Mouse (Mus musculus) heart, embryonic 14.5 days (tissue): ENCODE measurements at regions not wholly inside any gene's neighbourhood (a gene's known extent, or its start where the extent isn't known, plus 50 kb on each side); places are given as distances from the start of the nearest gene placed in this dataset.

Experiments
- ATAC-seq: fragments of 200-750 bp; cut with Nextera tagmentation; 2 replicates; pipeline ENCODE4 v1.8.0; 2017; ENCODE audit warnings: low read depth, moderate TSS enrichment; ENCODE audit not compliant: insufficient number of reproducible peaks, insufficient read depth, low FRiP score
- H3K27ac ChIP-seq, 2 experiments: fragments of 200-500 bp in 1 of 2; fragments of 300-500 bp in 1 of 2; sonication (generic) in 1 of 2; replicated peaks in 1 of 2; 2 replicates each; pipeline ENCODE4 v1.5.1; 2012 to 2014; ENCODE audit warnings: low read depth in 2 of 2, low read length in 2 of 2, control low read depth in 1 of 2, mild to moderate bottlenecking in 1 of 2, mixed read lengths in 1 of 2; ENCODE audit not compliant: control insufficient read depth in 1 of 2, insufficient read depth in 1 of 2
- H3K27me3 ChIP-seq: fragments of 300-500 bp; sonication (generic); 2 replicates; pipeline ENCODE4 v1.6.1; 2014; ENCODE audit warnings: mild to moderate bottlenecking, low read length, control low read depth; ENCODE audit not compliant: control insufficient read depth, insufficient read depth
- H3K36me3 ChIP-seq: fragments of 300-500 bp; sonication (generic); 2 replicates; pipeline ENCODE4 v1.6.1; 2014; ENCODE audit warnings: mild to moderate bottlenecking, control low read depth, low read length, mixed read lengths; ENCODE audit not compliant: control insufficient read depth, insufficient read depth
- H3K4me1 ChIP-seq, 2 experiments: fragments of 200-500 bp in 1 of 2; fragments of 300-500 bp in 1 of 2; sonication (generic) in 1 of 2; 2 replicates each; pipeline ENCODE4 v1.6.1; 2012 to 2014; ENCODE audit warnings: low read length in 2 of 2, control low read depth in 1 of 2, mixed read lengths in 1 of 2; ENCODE audit not compliant: control insufficient read depth in 2 of 2, insufficient read depth in 2 of 2
- H3K4me2 ChIP-seq: fragments of 300-500 bp; sonication (generic); 2 replicates; pipeline ENCODE4 v1.6.1; 2014; ENCODE audit warnings: mild to moderate bottlenecking, low read length
- H3K4me3 ChIP-seq, 2 experiments: fragments of 200-500 bp in 1 of 2; fragments of 300-500 bp in 1 of 2; sonication (generic) in 1 of 2; 2 replicates each; pipeline ENCODE4 v1.5.1; 2012 to 2014; ENCODE audit warnings: low read length in 2 of 2, mild to moderate bottlenecking in 2 of 2, control low read depth in 1 of 2, low read depth in 1 of 2, moderate library complexity in 1 of 2; ENCODE audit not compliant: control insufficient read depth in 1 of 2, insufficient read depth in 1 of 2
- H3K9ac ChIP-seq: fragments of 300-500 bp; sonication (generic); 2 replicates; pipeline ENCODE4 v1.6.1; 2014; ENCODE audit warnings: mild to moderate bottlenecking, low read length
- H3K9me3 ChIP-seq: fragments of 300-500 bp; sonication (generic); 2 replicates; pipeline ENCODE4 v1.6.1; 2016; ENCODE audit warnings: low read length, control low read depth; ENCODE audit not compliant: control insufficient read depth
- WGBS: fragments of 180-500 bp; shearing (Covaris S2); extraction: QIAGEN DNeasy Blood & Tissue Kit; methylation state at CpG from one replicate; pipeline ENCODE4 v1.1.7; 2014; 5-methylcytosine and 5-hydroxymethylcytosine counted together

DNA sequence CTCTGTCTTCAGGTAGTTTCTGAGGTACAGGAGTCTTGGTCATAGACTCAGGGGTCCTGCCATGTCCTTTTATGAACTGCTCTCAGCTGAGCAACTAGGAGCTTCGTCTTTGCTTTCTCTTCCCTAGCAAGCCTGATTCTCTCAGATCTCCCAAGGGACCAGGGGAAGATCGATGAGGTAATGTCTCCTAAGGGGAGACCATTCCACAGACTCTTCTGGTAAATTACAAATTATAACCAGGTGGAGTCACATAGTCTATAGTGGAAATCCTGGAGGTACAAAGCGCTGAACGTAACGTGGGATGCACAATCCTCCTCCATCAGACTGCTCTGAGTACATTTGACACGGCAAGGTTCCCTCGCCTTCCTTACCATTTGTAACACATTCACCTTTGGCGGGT lies 88.7 kb upstream of the Mast4 start:
- Histone ChIP-seq H3K9me3 (no peaks in the 10 kb centered on the region), H3K36me3 (no peaks in the 10 kb centered on the region), H3K27me3 (no peaks in the 10 kb centered on the region), H3K4me1 (no peaks in the 10 kb centered on the region), H3K27ac (no peak overlapping the region), H3K4me3 (no peak overlapping the region), H3K4me2 (no peak overlapping the region), H3K9ac (no peak overlapping the region)
- WGBS, result 83% methylated on average over 8 of the region's 8 CpGs
- ATAC-seq, result no peak

DNA sequence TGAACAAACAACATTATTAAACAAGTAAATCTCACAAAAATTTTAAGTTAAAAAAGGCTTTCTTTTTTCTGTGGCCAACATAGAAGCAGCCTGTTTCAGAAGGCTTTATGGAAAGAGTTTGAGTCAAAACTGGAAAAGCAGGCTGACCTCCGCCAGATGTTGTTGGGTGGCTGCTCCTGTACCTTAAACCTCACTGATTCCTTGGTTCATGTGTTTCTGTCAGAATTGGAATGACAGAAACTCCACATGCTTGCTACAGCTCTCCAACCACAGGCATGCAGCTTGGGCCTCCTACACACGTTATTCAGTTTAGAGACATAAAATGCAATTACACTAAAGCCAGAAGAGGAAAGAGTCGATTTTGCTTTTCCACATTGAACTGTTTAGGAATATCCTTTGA lies 84.8 kb upstream of the Mast4 start:
- H3K9me3 ChIP-seq, result peaks cover 3% of the 10 kb centered on the region; the same call in 1 of the 2 replicates
- H3K9ac ChIP-seq, result no peak overlapping the region
- no peaks in the 10 kb centered on the region for H3K4me1 ChIP-seq
- no peaks in the 10 kb centered on the region for H3K36me3 ChIP-seq
- no peak for ATAC-seq
- no peak overlapping the region for H3K4me2 ChIP-seq
- 79% methylated on average over 3 of the region's 3 CpGs for WGBS
- no peaks in the 10 kb centered on the region for H3K27me3 ChIP-seq
- no peak overlapping the region for H3K27ac ChIP-seq
- no peak overlapping the region for H3K4me3 ChIP-seq

DNA sequence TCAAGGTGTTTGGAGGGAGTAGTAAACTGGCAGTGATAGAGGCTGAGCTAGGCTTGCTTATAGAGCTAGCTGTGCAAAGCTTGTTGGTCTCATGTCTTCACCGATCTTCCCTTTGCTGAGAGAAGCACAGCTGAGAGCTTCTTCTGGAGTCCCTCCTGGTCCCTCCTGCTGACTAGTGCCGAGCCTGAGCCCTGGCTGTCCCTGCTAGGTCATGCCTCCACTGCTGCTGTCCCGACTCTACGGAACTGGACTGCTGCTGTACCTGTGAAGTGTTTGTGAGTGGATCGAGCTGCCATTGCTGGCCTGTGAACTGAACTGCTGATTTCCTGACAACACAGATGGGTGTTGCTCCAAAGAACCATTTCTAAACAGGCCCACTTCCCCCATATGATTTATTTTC lies 83.0 kb upstream of the Mast4 start:
- H3K27ac ChIP-seq, result no peak overlapping the region
- H3K9ac ChIP-seq, result no peak overlapping the region
- WGBS, result 87% methylated on average over 5 of the region's 5 CpGs
- peaks cover 3% of the 10 kb centered on the region; the same call in 1 of the 2 replicates for H3K9me3 ChIP-seq
- H3K4me3 ChIP-seq, result no peak overlapping the region
- no peak overlapping the region for H3K4me2 ChIP-seq
- H3K4me1 ChIP-seq, result no peaks in the 10 kb centered on the region
- ATAC-seq, result no peak
- H3K27me3 ChIP-seq, result no peaks in the 10 kb centered on the region
- H3K36me3 ChIP-seq, result no peaks in the 10 kb centered on the region

DNA sequence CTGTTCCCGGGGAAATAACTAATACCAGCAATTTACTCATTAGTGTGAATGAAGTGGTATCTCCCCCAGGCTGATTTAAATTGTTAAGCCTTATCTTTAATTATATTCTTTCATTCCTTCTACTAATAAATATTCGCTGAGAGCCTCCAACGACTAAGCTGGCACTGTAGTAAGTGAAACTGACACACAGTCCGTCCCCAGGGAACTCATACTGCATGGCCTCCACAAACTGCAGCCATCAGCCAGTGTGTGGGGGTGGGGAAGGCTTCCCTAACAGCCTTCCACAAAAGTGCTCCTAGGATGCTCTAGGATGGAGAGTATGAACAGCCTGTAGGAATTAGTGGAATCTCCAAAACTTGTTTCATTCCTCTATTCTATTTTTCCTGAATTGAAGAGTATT lies 81.0 kb upstream of the Mast4 start:
- Histone ChIP-seq H3K4me1 (no peaks in the 10 kb centered on the region), H3K4me3 (no peak overlapping the region), H3K9ac (no peak overlapping the region), H3K4me2 (no peak overlapping the region), H3K27me3 (no peaks in the 10 kb centered on the region), H3K27ac (no peak overlapping the region), H3K36me3 (no peaks in the 10 kb centered on the region), H3K9me3 (peaks cover 3% of the 10 kb centered on the region; the same call in 1 of the 2 replicates)
- WGBS, result 73% methylated on average over 4 of the region's 4 CpGs
- ATAC-seq, result no peak

DNA sequence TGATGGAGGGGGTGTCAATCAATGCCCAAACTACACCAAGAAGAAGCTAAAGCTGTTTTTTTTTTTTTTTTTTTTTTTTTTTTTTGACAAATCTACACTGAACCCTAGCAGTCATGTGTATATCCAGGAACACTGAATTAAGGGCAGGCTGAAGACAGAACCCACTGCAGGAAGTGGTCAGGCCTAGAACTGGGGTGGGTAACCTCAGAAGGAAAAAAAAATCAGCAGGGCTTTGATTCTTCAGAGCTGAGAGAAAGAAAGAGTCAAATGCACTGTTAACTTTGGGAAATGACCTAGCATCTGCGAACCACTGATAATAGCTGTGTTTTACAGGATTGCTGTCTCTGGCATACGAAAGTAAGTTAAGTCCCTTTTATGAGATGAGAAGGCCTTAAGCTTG lies 78.3 kb upstream of the Mast4 start:
- H3K9me3 ChIP-seq, result peaks cover 3% of the 10 kb centered on the region; the same call in 1 of the 2 replicates
- 69% methylated on average over 2 of the region's 2 CpGs for WGBS
- H3K27ac ChIP-seq, result no peak overlapping the region
- H3K4me1 ChIP-seq, result no peaks in the 10 kb centered on the region
- H3K27me3 ChIP-seq, result no peaks in the 10 kb centered on the region
- no peak overlapping the region for H3K9ac ChIP-seq
- no peak overlapping the region for H3K4me3 ChIP-seq
- no peak overlapping the region for H3K4me2 ChIP-seq
- H3K36me3 ChIP-seq, result no peaks in the 10 kb centered on the region
- ATAC-seq, result no peak

DNA sequence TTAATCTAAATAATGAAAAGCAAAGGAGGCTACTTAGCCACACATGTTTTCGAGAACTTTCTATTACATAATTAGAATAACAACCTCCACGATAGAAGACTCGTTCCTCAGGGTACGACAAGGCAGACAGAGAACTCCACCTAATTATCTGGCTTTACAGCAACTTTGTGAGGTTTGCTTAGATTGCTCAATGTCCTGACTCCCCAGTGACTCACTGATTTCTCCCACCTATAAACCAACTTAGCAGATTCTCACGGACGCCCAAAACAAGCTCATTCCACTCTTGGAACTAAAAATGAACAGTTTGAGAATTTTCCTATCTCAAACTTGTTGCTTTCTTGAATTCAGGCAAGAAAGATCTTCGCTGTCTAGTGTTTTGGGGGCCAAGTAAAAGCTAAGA lies 75.0 kb upstream of the Mast4 start:
- H3K36me3 ChIP-seq, result no peaks in the 10 kb centered on the region
- 66% methylated on average over 7 of the region's 7 CpGs for WGBS
- no peak overlapping the region for H3K4me2 ChIP-seq
- H3K9me3 ChIP-seq, result no peaks in the 10 kb centered on the region
- no peak for ATAC-seq
- H3K27me3 ChIP-seq, result no peaks in the 10 kb centered on the region
- no peak overlapping the region for H3K9ac ChIP-seq
- H3K4me1 ChIP-seq, result no peaks in the 10 kb centered on the region
- no peak overlapping the region for H3K4me3 ChIP-seq
- no peak overlapping the region for H3K27ac ChIP-seq

DNA sequence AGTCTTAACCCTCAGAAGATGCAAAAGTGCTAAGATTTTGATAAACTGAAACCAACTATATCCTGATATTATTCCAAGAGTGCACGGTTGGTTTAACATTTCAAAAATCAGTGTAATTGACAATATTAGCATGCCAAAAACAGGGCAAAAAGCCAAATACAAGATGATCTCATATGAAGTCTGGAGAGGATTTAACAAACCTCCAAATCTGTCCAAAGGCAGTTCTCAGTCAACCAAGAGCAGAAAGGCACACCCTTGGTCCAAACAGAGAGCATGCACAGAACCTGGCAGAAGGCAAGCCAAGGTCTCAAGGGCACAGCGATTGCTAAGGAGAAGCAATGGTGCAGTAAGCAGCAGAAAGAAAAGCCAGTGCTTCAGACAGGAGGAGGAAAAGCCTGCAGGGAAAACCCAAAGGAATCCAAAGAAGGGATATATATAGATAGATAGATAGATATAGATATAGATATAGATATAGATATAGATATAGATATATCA lies 62.3 kb upstream of the Mast4 start:
- Histone ChIP-seq H3K4me1 (no peaks in the 10 kb centered on the region), H3K27me3 (no peaks in the 10 kb centered on the region), H3K27ac (no peak overlapping the region), H3K4me2 (no peak overlapping the region), H3K9me3 (no peaks in the 10 kb centered on the region), H3K36me3 (no peaks in the 10 kb centered on the region), H3K4me3 (no peak overlapping the region), H3K9ac (no peak overlapping the region)
- WGBS, result 77% methylated on average over 2 of the region's 2 CpGs
- no peak for ATAC-seq

DNA sequence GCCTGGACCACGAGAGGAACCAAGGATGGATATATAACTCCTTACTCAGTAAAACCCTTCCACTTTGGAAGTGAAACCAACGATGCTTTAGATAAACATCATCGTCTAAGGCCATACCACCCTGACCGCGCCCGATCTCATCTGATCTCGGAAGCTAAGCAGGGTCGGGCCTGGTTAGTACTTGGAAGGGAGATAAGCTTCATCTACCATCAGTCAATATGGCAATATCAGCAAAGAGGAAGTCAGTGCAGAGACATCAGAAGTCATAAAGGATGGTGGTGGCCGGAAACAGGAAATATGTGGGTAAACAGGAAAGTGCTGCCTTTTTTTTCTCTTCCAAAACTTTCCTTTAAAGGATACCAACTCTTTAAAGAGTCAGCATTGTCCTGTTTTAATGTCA lies 61.8 kb upstream of the Mast4 start:
- Histone ChIP-seq H3K4me2 (no peak overlapping the region), H3K27me3 (no peaks in the 10 kb centered on the region), H3K36me3 (no peaks in the 10 kb centered on the region), H3K4me1 (no peaks in the 10 kb centered on the region), H3K27ac (no peak overlapping the region), H3K4me3 (no peak overlapping the region), H3K9me3 (no peaks in the 10 kb centered on the region), H3K9ac (no peak overlapping the region)
- ATAC-seq, result no peak
- WGBS, result 69% methylated on average over 9 of the region's 9 CpGs
